18 mouse cellular contexts compared by ENCODE assay signal in the genomic region with DNA sequence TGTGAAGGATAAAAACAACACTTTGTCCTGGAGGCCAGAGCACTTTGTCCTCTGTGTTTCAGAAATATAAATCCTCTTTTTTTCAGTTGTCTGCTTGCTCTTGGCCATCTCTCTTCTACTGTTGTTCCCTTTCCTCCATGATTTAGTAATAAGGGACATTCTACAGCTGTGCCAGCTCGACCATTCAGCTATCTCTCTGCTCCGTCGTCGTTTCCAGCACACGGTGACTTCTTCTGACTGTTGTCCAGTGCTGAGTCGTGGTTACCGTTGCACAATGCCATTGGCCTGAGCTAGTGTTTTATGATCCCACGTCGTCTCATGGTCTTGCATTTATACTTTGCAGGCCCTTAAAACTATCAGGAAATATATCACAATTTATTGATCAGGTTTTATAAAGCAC. TPM values are rescaled to one million over a fixed set of nuclear protein-coding genes. Genes with fewer than 3 reads are reported as not detected.
DNase-seq lines count a peak whose midpoint lies in the region; ATAC-seq and TF ChIP-seq lines count a peak whose summit lies in the region.
"Had no signal": no experiment of that assay in that cellular context is flagged by ENCODE, and none has a peak within 500 bp of the region (broad histone marks: within the 10 kb centered on the region; RNA-seq: fewer than 3 reads in every experiment).

No protein-coding gene starts in this region.

- ATAC-seq in granulocyte monocyte progenitor cell, adult 5-6 weeks (replicated peaks; ENCODE audit: poor library complexity, severe bottlenecking): peak; percentile 40; the same call in 1 of the 2 replicates
- ATAC-seq: forebrain, embryonic 13.5 days; forebrain, embryonic 15.5 days; forebrain, postnatal 0 days had no signal

- no peak overlapping the region for H3K27ac ChIP-seq in cerebellum, adult 2 months (ENCODE audit: insufficient read depth, low read length)
- H3K27ac ChIP-seq: embryonic facial prominence, embryonic 10.5 days; embryonic facial prominence, embryonic 12.5 days; forebrain, embryonic 13.5 days; forebrain, embryonic 15.5 days had no signal

- TF ChIP-seq POLR2A in cerebellum, adult 2 months (IDR thresholded peaks at IDR 0.05; ENCODE audit: borderline replicate concordance, insufficient read depth, low read length): no peak

- no peaks in the 10 kb centered on the region for H3K4me1 ChIP-seq in cerebellum, adult 2 months (ENCODE audit: control insufficient read depth, insufficient read depth, low read length)
- H3K4me1 ChIP-seq: embryonic facial prominence, embryonic 10.5 days; embryonic facial prominence, embryonic 12.5 days; forebrain, embryonic 13.5 days; forebrain, embryonic 15.5 days had no signal

- no peaks in the 10 kb centered on the region for H3K27me3 ChIP-seq in cerebellum, adult 2 months (ENCODE audit: control insufficient read depth, insufficient read depth, low read length)
- H3K27me3 ChIP-seq: embryonic facial prominence, embryonic 12.5 days; forebrain, embryonic 13.5 days; forebrain, embryonic 15.5 days had no signal

- WGBS in cerebellum, adult 2 months: 80% methylated on average over 9 of the region's 9 CpGs

- H3K4me3 ChIP-seq in cerebellum, adult 2 months (replicated peaks; ENCODE audit: insufficient read depth, low read depth, low read length): no peak overlapping the region
- H3K4me3 ChIP-seq: embryonic facial prominence, embryonic 10.5 days; embryonic facial prominence, embryonic 12.5 days; forebrain, embryonic 13.5 days; forebrain, embryonic 15.5 days had no signal

- no peak for TF ChIP-seq CTCF in cerebellum, adult 2 months (IDR thresholded peaks at IDR 0.05; ENCODE audit: borderline replicate concordance, insufficient read depth, low read depth, low read length)

- DNase-seq in lung, postnatal 10 days: peak; percentile 8
- DNase-seq in lung, postnatal 14 days: no peak
- peak; percentile 4 to 25 for DNase-seq in lung, postnatal 4 days
- no peak for DNase-seq in cerebellum, adult 2 months
- DNase-seq: adrenal gland, adult 2 months; adrenal gland, postnatal 10 days; adrenal gland, postnatal 25 days; cerebellum, adult 11 months; cerebellum, adult 18-20 months; cerebellum, adult 9-10 months; cerebellum, postnatal 10 days; cerebellum, postnatal 25 days; forebrain, postnatal 0 days had no signal

RNA-seq across cellular contexts. Expression of gene Etaa1, which starts 38.6 kb away (rescaled TPM):
- 8.2 and 23.0 TPM in 2 replicates for total RNA-seq in granulocyte monocyte progenitor cell, adult 5-6 weeks (2014; fragmentation: Nextera tagmentation)
- 19.1 and 21.0 TPM in 2 replicates for total RNA-seq in granulocyte monocyte progenitor cell, adult 5-6 weeks (2017)
- 6.4 and 6.7 TPM in 2 replicates for polyA plus RNA-seq in cerebellum, adult 2 months (2012; rRNA removed)

Comparison
In these comparisons a context has a peak if more than half of its experiments do, and no peak if none do; other contexts are left out.
1. DNase-seq: peak in lung, postnatal 10 days (single experiment) and lung, postnatal 4 days (2 of 2); none in lung, postnatal 14 days (single experiment) and cerebellum, adult 2 months (0 of 2).